Mouse (Mus musculus): ENCODE measurements around the gene Gm38392. TPM values are rescaled to one million over a fixed set of nuclear protein-coding genes. Genes with fewer than 3 reads are reported as not detected.
A peak's percentile ranks its signal among the peaks of the same experiment; 100 is the strongest.

Gm38392 gene
- polyA plus RNA-seq, 1 experiment from 2014 or later, result 4.1 TPM

DNA sequence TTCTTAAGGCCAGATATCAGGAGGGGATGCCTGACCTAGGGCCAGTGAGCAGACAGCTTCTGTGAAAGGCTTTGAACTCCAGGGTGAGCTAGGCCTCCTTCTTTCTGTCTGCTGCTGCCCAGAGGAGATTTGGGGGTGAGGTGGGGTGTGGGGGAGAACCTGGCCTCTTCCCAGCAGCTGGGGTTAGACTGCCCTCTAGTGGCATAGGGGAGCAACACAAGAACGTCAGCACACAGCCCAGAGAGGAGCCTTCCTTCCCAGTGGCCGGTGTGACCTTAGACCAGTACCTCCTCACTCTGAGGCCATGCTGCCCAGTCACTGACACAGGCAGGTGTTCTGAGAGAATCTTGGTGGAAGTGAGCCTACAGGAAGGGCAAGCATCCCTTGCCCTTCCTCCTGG, 42.9 kb downstream of the Gm38392 start:
- no peak overlapping the region for H3K27ac ChIP-seq
- no peaks in the 10 kb centered on the region for H3K36me3 ChIP-seq
- H3K27me3 ChIP-seq, result peaks cover 83% of the 10 kb centered on the region
- H3K9ac ChIP-seq, result no peak overlapping the region
- H3K4me3 ChIP-seq, result no peak overlapping the region
- no peaks in the 10 kb centered on the region for H3K9me3 ChIP-seq
- H3K4me2 ChIP-seq, result no peak overlapping the region
- peaks cover 9% of the 10 kb centered on the region for H3K4me1 ChIP-seq
- 3% methylated on average over 2 of the region's 2 CpGs for WGBS
- ATAC-seq (ENCODE audit: insufficient number of reproducible peaks, low FRiP score, low TSS enrichment, low read depth), result no peak

DNA sequence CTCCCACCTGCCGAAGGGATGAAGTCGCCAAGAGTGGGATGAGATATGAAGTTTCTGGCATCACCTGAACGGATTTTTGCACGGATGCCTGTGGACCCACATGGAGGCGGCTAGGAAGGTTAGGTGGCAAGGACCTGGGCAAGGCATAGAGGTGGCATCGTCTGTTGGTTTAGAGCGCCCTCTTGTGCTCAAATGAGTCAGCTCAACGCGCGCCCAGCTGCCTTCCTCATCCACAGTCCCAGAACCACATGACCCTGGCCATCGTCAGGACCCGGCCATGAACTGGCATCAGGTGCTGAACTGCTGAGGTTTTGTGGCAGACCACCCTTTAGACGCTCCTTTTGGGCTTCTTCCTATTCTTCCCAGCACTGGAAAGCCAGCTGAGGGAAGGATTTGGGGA, 44.5 kb downstream of the Gm38392 start:
- no peak overlapping the region for H3K9ac ChIP-seq
- no peak overlapping the region for H3K4me2 ChIP-seq
- 3% methylated on average over 13 of the region's 13 CpGs for WGBS
- peaks cover 90% of the 10 kb centered on the region for H3K27me3 ChIP-seq
- no peak overlapping the region for H3K27ac ChIP-seq
- H3K9me3 ChIP-seq, result no peaks in the 10 kb centered on the region
- no peak for ATAC-seq (ENCODE audit: insufficient number of reproducible peaks, low FRiP score, low TSS enrichment, low read depth)
- no peaks in the 10 kb centered on the region for H3K36me3 ChIP-seq
- H3K4me3 ChIP-seq, result no peak overlapping the region
- peaks cover 9% of the 10 kb centered on the region for H3K4me1 ChIP-seq

DNA sequence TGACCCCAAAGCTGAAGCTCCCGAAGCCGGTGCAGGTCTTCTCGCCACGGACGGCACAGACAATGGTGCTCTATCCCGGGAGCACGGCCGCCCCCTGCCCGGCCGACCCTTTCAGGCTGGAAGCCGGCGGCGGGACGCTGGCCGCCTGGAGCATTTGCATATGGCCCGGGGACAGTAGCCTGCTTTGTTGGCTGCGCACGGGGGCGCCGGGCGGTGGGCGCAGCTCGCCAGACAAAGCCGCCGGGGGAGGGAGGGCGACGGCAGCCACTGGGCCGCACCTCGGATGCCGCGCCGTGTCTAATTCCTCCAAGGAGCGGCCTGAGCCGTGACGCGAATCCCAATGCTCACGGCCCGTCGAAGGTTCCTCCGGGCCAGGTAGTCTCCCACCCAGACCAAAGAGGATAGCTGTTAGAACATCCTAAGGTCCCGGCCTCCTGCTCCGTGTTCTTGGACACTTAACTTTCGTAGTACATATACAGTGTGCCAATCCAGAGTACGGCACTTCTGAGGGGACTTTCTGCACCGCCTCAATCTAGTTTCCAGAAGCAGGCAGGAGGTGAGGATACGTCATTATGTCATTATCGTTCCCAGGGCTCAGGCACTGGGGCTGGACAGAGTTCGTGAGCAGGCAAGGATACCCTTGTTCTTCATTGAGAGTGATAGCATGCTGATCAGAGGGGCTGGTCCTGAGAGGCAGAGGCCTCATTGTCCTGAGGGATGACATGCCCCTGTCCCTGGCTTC, 45.8 kb downstream of the Gm38392 start:
- Histone ChIP-seq H3K27ac (no peak overlapping the region), H3K27me3 (peaks cover 99% of the 10 kb centered on the region), H3K4me3 (peak overlapping the region; percentile 21), H3K4me1 (peaks cover 5% of the 10 kb centered on the region), H3K4me2 (peak overlapping the region; percentile 24; the same call in 1 of the 2 replicates), H3K9ac (no peak overlapping the region), H3K36me3 (no peaks in the 10 kb centered on the region), H3K9me3 (no peaks in the 10 kb centered on the region)
- no peak for ATAC-seq (ENCODE audit: insufficient number of reproducible peaks, low FRiP score, low TSS enrichment, low read depth)
- 2% methylated on average over 47 of the region's 48 CpGs for WGBS

DNA sequence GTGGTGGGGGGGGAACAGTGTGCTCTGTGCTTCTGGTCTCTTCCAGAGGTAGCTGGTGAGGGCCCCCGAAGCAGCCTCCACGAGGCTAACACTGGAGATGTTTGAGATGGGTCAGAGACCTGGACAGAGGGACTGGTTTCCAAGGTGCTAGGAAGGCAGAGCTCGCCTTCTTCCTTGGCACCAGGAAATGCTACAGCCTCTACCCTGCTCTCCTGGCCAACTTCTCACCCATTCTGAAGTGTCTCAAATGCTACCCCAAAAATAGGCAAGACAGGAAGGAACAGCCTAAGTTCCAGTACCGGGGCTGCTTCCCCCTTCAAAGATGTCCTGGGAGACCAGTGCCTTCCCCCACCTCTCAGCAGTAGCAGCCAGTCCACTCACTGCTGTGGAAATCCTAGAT, 47.6 kb downstream of the Gm38392 start:
- no peaks in the 10 kb centered on the region for H3K36me3 ChIP-seq
- ATAC-seq (ENCODE audit: insufficient number of reproducible peaks, low FRiP score, low TSS enrichment, low read depth), result no peak
- H3K4me3 ChIP-seq, result no peak overlapping the region
- H3K9ac ChIP-seq, result no peak overlapping the region
- no peak overlapping the region for H3K4me2 ChIP-seq
- H3K27ac ChIP-seq, result no peak overlapping the region
- no peaks in the 10 kb centered on the region for H3K9me3 ChIP-seq
- H3K27me3 ChIP-seq, result peaks cover 96% of the 10 kb centered on the region
- H3K4me1 ChIP-seq, result peaks cover 5% of the 10 kb centered on the region
- 47% methylated on average over 4 of the region's 4 CpGs for WGBS

DNA sequence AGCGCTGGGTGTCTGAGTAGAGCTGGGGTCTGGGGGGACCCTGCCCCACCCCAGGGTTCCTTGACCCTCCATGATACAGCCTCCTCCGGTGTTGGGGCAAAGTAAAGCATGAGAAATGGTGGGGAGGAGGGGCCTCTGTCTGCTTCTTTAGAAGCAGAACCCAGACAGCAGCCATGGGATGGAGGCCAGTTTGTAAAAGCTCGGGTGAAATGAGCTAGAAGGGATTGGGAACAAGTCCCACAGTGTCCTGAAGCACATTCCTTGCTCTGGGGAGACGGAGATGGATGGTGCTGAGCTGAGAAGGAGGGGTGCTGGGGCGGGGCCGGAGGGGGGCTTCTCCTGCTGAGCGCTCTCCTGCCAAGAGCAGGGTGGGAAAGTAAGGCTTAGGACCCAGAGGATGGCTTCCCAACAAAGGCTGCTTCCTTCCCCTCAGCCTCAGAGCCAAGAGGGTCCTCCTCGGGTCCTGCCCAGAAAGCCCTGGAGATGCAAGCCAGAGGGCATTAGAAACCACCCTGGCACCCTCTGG, 48.1 kb downstream of the Gm38392 start:
- Histone ChIP-seq H3K9me3 (no peaks in the 10 kb centered on the region), H3K4me2 (no peak overlapping the region)
- 43% methylated on average over 8 of the region's 8 CpGs for WGBS

DNA sequence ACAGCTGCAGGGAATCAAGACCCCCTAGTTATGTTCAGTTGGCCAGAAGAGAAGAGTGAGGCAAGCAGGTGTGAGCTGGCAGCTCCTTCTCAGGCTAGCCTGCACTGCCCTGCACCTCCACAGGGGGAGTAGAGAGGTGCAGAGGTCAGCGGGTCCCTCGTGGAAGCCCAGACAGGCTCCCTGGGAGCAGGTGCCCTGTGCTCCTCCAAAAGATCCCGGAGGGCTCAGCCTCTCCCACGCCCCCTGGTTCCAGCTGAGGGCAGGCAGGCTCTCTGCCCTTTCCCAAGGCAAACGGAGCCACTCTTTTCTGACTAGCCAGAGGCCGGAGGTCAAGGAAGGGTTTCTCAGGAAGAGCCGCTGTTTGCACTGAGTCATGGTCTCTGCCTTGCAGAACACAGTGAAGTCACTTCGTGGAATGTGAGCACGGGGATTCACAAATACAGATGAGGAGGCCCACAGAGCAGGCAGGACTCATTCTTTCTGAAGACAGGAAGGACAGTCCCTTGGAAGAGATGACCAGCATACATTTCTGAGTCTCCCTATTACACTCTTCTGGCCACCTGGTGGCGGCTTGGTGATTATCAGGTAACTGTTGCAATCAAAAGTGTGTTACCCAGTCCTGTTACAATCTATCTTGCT, 49.3 kb downstream of the Gm38392 start:
- H3K9me3 ChIP-seq, result no peaks in the 10 kb centered on the region
- no peak overlapping the region for H3K27ac ChIP-seq
- WGBS, result 10% methylated on average over 10 of the region's 10 CpGs

More for the DNA sequence above, 48.1 kb downstream of the Gm38392 start:
- H3K27ac ChIP-seq, result no peak overlapping the region
- ATAC-seq (ENCODE audit: insufficient number of reproducible peaks, low FRiP score, low TSS enrichment, low read depth), result no peak
- H3K4me1 ChIP-seq, result peaks cover 5% of the 10 kb centered on the region
- H3K4me3 ChIP-seq, result no peak overlapping the region
- H3K9ac ChIP-seq, result no peak overlapping the region
- H3K36me3 ChIP-seq, result no peaks in the 10 kb centered on the region
- H3K27me3 ChIP-seq, result peaks cover 96% of the 10 kb centered on the region

DNA sequence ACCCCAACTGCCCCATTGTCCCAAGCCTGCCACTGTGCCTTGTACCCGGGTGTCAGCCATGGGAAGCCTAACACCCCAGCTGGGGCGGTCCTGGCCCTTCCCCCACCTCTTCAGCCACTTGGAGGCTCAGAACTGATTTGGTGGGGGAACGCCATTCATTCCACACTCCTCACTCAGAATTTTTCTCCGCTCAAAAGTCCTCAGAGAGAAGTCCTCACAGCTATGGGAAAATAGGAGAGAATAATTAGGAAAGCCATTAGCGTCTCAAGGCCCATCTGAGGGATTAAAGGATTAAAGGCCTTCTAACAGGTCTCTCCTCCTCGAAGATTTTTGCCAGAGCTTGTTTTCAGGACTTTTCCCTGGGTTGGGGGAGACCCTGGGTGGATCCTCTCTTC, 49.9 kb downstream of the Gm38392 start:
- no peaks in the 10 kb centered on the region for H3K36me3 ChIP-seq
- H3K4me3 ChIP-seq, result no peak overlapping the region
- ATAC-seq (ENCODE audit: insufficient number of reproducible peaks, low FRiP score, low TSS enrichment, low read depth), result no peak
- WGBS, result 30% methylated on average over 6 of the region's 6 CpGs
- H3K9me3 ChIP-seq, result no peaks in the 10 kb centered on the region
- no peak overlapping the region for H3K27ac ChIP-seq
- H3K4me1 ChIP-seq, result peaks cover 8% of the 10 kb centered on the region
- H3K27me3 ChIP-seq, result peaks cover 86% of the 10 kb centered on the region
- H3K9ac ChIP-seq, result no peak overlapping the region
- no peak overlapping the region for H3K4me2 ChIP-seq

More for the DNA sequence above, 49.3 kb downstream of the Gm38392 start:
- Histone ChIP-seq H3K36me3 (no peaks in the 10 kb centered on the region), H3K27me3 (peaks cover 86% of the 10 kb centered on the region), H3K4me1 (peaks cover 5% of the 10 kb centered on the region), H3K4me2 (no peak overlapping the region), H3K4me3 (no peak overlapping the region), H3K9ac (no peak overlapping the region)
- no peak for ATAC-seq (ENCODE audit: insufficient number of reproducible peaks, low FRiP score, low TSS enrichment, low read depth)

DNA sequence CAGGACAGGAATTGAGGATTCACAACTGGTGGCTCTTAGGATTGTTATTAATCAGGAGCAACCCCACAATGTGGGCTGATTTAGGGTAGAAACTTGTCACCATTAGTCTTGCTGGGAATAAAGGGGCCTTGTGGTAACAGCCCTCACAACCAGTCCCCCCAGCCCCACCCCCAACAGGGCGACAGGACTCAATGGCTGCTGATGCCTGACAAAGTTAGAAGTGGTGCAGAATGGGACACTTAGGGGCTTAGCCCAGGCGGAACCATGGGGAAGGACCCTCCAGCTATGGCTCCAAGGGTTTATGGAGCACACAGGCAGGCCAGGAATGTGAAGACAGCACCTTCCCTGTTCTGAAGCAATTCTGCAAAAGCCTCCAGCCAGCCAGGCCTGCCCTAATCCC, 51.4 kb downstream of the Gm38392 start:
- Histone ChIP-seq H3K27ac (no peak overlapping the region), H3K4me1 (0 out of 2 replicates have a peak, but pooled peaks cover 5% of the 10 kb centered on the region), H3K27me3 (peaks cover 85% of the 10 kb centered on the region), H3K9ac (no peak overlapping the region), H3K4me3 (no peak overlapping the region), H3K9me3 (no peaks in the 10 kb centered on the region), H3K4me2 (no peak overlapping the region), H3K36me3 (no peaks in the 10 kb centered on the region)
- WGBS, result 48% methylated on average over 2 of the region's 2 CpGs
- ATAC-seq (ENCODE audit: insufficient number of reproducible peaks, low FRiP score, low TSS enrichment, low read depth), result no peak

DNA sequence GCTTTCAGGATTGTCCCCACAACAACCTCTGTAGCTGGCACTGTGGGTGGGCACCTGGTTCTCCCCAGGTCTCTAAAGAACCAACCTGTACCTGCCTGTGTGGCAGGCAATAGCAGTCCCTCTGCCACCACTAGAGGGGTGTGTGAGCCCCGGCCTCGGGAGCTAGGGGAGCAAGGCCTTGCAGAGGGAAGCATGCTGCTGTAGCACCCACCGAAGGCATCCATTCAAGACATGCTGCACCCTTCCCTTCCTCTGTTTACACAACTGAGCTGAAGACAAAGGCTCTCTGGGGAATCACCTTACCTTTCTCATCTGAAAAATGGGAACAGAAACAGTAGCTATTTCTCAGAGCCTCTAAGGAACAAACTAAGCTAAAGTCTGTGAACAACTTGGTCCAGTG, 51.8 kb downstream of the Gm38392 start:
- Histone ChIP-seq H3K27ac (no peak overlapping the region), H3K27me3 (peaks cover 85% of the 10 kb centered on the region), H3K4me2 (no peak overlapping the region), H3K4me1 (0 out of 2 replicates have a peak, but pooled peaks cover 5% of the 10 kb centered on the region), H3K9me3 (no peaks in the 10 kb centered on the region), H3K36me3 (no peaks in the 10 kb centered on the region), H3K9ac (no peak overlapping the region), H3K4me3 (no peak overlapping the region)
- WGBS, result 11% methylated on average over 3 of the region's 3 CpGs
- no peak for ATAC-seq (ENCODE audit: insufficient number of reproducible peaks, low FRiP score, low TSS enrichment, low read depth)

DNA sequence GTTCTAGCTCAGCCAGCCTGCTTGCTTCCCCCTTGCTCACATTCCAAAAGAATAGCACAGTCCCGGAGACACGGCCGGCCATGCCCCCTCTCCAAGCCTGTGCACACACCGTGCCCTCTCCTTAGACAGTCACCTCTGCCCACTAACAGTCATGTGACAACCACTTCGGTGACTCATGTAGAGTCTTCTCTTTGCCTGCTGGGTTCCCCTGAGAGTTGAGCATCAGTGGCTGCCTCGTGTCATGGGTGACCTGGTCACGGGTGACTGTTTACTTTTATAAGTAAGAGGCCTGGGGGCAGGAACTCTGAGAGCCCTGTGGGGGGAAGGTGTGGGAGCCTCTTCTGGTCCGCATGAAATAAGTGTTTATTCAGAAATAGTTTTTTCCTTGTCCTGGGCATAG, 53.0 kb downstream of the Gm38392 start:
- no peak for ATAC-seq (ENCODE audit: insufficient number of reproducible peaks, low FRiP score, low TSS enrichment, low read depth)
- Histone ChIP-seq H3K9ac (no peak overlapping the region), H3K27me3 (peaks cover 83% of the 10 kb centered on the region), H3K9me3 (no peaks in the 10 kb centered on the region), H3K27ac (no peak overlapping the region), H3K4me2 (no peak overlapping the region), H3K4me1 (0 out of 2 replicates have a peak, but pooled peaks cover 5% of the 10 kb centered on the region), H3K4me3 (no peak overlapping the region), H3K36me3 (no peaks in the 10 kb centered on the region)
- WGBS, result 62% methylated on average over 8 of the region's 8 CpGs

DNA sequence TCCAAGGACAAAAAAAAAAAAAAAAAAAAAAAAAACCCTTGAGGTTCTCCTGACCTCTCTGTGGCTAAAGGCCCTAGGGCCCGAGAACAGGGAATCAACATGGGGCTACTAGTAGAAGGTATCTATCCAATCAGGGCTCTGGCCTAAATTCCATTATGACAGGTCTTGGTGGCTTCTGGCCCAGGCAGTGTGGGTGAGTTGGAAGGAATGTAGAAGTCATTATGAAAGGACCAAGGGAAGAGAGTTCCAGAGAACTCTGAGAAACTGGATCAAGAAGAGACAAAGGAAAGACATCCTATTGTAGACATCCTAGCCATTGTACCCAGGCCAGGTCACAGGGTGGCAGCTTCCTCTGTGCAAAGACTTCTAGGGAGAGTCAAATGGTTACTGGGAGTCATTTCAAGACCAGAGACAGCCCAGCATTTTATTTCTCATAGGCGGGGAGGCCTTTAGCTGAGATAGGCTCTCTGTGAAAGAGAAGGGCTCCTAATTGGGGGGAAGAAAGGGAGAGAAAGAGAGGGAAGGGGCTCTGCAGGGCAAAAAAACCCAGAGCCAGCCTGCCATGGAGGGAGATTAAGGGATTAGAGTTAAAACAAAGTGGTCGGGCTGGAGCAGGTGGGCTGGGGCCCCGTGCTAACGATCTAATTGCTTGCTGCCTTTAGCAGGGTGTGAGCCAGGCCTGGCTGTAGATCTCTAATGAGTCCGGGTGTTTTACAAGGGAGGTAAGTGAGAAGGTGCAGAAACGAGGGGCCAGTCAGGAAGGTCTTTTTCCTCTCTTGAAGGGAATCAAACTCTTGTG, 54.0 kb downstream of the Gm38392 start:
- peaks cover 78% of the 10 kb centered on the region for H3K27me3 ChIP-seq
- H3K4me2 ChIP-seq, result no peak overlapping the region
- no peak overlapping the region for H3K4me3 ChIP-seq
- 0 out of 2 replicates have a peak, but pooled peaks cover 5% of the 10 kb centered on the region for H3K4me1 ChIP-seq
- H3K9me3 ChIP-seq, result no peaks in the 10 kb centered on the region
- ATAC-seq (ENCODE audit: insufficient number of reproducible peaks, low FRiP score, low TSS enrichment, low read depth), result no peak
- H3K27ac ChIP-seq, result no peak overlapping the region
- H3K36me3 ChIP-seq, result no peaks in the 10 kb centered on the region
- H3K9ac ChIP-seq, result no peak overlapping the region
- WGBS, result 21% methylated on average over 7 of the region's 7 CpGs

Data from limb, embryonic 15.5 days (tissue).